Mouse (Mus musculus) MN1 (cell line): ENCODE measurements around the gene Ankrd54.
"Not testable (repeated sequence)": the region's sequence is repeated elsewhere in the genome, so short reads cannot be mapped to it uniquely, and the experiment has no call there.

ENCODE experiments used
- DNase-seq: peaks from one replicate; pipeline ENCODE4 v3.0.0-alpha.2; 2016; ENCODE audit warnings: low spot score

Ankrd54 gene

DNA sequence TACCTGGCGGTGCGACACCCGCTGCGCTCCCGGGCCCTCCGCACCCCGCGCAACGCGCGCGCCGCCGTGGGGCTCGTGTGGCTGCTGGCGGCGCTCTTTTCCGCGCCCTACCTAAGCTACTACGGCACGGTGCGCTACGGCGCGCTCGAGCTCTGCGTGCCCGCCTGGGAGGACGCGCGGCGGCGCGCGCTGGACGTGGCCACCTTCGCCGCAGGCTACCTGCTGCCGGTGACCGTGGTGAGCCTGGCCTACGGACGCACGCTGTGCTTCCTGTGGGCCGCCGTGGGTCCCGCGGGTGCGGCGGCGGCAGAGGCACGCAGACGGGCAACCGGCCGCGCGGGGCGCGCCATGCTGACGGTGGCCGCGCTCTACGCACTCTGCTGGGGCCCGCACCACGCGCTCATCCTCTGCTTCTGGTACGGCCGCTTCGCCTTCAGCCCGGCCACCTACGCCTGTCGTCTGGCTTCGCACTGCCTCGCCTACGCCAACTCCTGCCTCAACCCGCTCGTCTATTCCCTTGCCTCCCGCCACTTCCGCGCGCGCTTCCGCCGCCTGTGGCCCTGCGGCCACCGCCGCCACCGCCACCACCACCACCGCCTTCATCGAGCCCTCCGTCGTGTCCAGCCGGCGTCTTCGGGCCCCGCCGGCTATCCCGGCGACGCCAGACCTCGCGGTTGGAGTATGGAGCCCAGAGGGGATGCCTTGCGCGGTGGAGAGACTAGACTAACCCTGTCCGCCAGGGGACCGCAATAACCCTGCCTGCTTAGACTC lies 19.8 kb downstream of the Ankrd54 start:
- no peak for DNase-seq

DNA sequence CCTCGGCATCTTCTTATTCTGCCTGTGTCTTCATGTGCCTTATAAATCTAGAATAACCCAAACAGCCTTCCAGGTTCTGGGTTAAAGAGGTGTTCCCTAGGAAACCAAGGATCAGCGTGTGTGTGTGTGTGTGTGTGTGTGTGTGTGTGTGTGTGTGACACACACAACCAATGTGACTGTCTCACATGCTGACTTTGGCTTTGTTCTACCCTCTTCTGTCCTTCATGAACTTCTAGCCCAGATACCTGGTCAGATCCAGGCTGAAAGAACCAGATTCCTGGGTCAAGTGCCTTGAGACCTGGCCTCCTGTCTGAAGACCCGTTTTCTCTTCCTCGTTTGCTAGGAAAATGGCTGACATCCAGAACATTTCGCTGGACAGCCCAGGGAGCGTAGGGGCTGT lies 21.1 kb downstream of the Ankrd54 start, which contains the start of gene Galr3:
Galr3 (plus strand) TSS at position 301 of the 400 bp plus-strand sequence.
- DNase-seq, result no peak

- no peak for DNase-seq
Observed at GRCm38 (mm10) chr15:79040501-79041416, 21.9 kb downstream of the Ankrd54 start.

DNA sequence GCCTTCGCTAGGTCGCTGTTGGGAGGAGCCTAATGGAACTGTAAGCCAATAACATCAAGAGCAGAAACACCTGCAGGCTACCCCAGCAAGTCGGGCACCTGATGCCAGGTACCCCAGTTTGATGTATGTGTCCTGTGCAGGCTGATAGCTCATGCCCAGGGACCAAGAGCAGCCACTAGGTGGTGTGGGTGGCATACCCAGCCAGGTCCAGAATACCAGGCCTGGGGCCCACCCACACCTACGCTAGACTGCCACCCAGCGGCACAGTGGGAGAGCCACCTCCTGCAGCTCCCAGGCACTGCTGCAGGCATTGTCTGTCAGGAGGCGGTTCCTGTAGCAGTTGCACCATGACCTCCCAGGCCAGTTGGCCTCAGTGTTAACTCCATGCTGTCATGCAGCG lies 23.8 kb downstream of the Ankrd54 start:
- peak; percentile 96 for DNase-seq

GRCm38 (mm10) chr15:79038331-79038730 lies 24.4 kb downstream of the Ankrd54 start:
- DNase-seq, result no peak

DNA sequence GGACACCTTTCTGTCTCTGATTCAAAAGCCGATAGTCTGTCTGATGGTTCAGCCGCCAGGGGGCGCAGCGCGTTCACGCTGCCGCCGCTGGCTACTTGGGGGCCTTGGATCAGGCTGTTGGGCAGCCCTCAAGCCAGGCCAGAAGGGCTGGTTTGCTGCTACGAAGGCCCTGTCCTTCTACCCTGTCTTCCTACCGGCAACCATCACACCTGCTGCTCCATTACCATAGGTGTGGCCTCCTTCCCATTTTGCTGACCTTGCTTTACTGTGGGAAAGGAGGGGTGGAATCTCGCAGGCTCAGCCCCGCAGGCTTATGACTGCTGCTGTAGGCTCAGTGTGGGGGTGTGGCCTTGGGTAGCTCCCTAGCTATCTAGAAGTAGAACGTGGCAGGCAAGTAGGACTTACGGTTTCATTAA lies 24.8 kb downstream of the Ankrd54 start:
- DNase-seq, result peak; percentile 88

- DNase-seq, result not testable (repeated sequence)
Observed at GRCm38 (mm10) chr15:79031908-79032307, 30.8 kb downstream of the Ankrd54 start.

- peak; percentile 98 for DNase-seq
Observed at GRCm38 (mm10) chr15:79030551-79031435, 31.9 kb downstream of the Ankrd54 start.

DNA sequence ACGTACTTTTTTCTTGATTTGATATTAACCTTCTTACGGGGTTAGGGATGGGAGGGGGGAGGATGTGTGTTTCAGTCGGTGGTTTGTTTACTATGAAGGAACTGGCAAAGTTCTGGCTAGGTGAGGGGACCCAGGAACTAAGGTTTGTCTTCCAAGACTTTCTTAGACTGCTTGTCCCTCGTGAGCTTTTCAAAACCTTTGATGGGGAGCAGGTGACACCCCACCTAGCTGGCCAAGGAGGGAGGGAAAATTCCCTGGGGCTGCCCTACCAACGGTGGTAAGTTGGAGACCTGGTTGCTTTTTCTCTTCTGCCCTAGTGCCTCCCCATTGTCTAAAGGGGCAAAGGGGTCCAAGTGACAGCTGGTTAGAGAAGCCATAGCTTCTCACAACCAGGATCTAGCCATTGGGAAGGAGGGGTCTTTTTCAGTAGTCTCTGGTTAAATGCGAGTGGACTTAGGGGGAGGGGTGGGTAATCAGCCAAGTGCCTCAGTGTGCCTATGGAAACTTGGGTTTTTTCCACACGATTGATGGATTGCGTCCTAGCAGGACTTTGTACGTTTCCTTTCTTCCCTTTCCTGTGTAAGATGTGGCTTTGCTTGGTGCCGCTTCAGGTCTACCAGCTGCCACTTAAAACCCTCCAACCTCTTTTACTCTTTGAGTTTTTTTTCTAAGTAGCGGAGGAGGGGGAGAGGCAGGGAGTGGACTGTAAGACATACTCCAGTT lies 33.0 kb downstream of the Ankrd54 start:
- DNase-seq, result peak; percentile 42

GRCm38 (mm10) chr15:79028823-79029484 lies 33.7 kb downstream of the Ankrd54 start:
- DNase-seq, result peak; percentile 41

GRCm38 (mm10) chr15:79028237-79028738 lies 34.4 kb downstream of the Ankrd54 start, which contains the start of gene H1f0:
H1f0 (plus strand) TSS chr15:79028450.
- peak; percentile 97 for DNase-seq

GRCm38 (mm10) chr15:79027291-79028205 lies 35.1 kb downstream of the Ankrd54 start:
- peak; percentile 40 for DNase-seq

- no peak for DNase-seq
Observed at GRCm38 (mm10) chr15:79026511-79027290, 36.0 kb downstream of the Ankrd54 start.

DNA sequence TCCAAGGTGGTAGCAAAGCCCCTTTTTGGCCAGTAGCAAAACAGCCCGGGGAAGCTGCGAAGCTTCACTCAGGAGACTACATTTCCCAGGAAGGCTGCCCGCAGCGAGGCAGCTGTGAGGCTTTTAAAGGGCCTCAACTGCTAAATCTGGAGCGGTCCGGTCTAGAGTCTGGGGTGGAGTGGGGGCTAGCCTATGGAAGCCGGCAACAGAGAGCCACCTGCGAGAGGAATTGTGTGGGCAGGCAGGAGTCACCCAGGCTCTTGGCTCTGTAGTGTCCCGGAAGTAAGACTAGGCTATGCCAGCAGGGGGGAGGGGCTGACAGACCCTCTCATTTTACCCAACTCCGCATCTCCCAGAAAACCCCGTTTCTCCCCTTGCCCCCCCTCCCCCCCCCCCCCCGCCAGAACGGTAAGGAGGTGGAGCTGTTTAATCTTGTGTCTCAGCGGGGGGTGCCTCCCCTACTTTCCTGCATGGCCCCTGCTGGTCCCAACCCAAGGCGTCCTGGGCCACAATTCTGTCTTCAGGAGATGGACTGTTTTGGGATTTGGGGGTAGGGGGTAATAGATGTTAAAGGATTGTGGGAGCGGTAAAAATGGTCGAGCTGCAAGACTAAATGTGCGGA lies 36.9 kb downstream of the Ankrd54 start:
- no peak for DNase-seq

- DNase-seq, result no peak
Observed at GRCm38 (mm10) chr15:79023366-79023765, 39.3 kb downstream of the Ankrd54 start.

DNA sequence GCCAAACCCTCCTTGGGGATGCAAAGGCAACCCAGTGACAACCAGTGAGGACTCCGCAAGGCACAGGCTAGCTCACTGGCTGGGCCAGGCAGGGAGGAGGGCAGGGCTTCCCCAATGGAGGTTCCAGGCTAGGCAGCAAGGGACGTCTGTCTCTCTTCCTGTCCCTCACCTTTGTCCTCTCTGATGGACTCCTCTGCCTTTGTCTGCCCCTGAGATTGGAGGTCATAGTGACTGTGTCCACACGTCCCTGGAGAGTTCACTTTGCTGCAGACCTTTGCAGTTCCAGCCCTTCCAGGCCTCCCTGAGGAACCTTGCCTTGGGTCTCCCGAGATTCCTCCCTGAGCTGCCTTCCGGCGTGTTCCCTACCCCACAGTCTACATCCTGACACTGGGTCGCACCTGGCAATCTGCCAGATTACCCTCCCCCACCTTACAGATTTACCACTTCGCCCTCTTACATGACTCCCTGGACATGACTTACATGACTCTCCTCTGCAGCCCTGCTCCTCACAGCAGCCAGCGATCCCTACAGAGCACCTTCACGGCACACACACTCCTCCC lies 39.9 kb downstream of the Ankrd54 start:
- no peak for DNase-seq

DNA sequence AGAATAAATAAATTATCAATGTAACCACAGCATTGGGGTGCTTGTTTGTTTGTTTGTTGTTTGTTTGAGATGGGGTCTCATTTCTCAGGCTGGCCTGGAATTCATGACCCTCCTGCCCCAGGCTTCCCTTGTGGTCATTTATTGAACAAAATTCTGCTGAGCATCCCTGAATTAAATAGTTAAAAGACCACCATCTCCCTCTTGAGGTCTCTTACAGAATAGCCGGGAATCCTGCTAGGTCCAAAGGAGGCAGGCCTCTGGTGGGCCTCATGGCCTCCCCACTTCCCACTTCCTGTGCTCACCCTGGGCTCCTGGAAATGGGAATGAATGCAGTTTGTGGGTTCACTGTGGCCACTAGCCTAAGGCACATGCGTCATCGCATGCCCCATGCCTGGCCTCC lies 43.8 kb downstream of the Ankrd54 start:
- peak; percentile 50 for DNase-seq

DNA sequence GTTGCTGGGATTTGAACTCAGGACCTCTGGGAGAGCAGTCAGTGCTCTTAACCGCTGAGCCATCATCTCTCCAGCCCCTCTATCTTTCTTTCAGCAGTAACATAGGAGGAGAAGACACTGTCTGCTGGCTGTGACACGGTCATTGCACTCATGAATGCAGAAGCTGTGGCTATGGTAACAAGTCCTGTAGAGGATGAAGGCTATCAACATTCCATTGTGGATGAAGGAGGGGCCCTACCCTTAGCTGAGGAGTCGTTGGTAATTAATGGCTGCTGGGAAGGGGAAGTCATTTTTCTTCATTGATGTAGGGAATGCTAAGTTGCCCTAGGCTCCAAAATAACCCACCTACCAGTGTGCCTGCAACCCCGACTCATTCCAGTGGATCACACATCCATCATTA lies 44.5 kb downstream of the Ankrd54 start:
- DNase-seq, result no peak
